Mouse (Mus musculus) heart, postnatal 0 days (tissue): ENCODE measurements around the gene Fndc10. TPM values are rescaled to one million over a fixed set of nuclear protein-coding genes. Genes with fewer than 3 reads are reported as not detected.
"Not testable (repeated sequence)": the region's sequence is repeated elsewhere in the genome, so short reads cannot be mapped to it uniquely, and the experiment has no call there.

Source experiments
- ATAC-seq: fragments of 200-750 bp; cut with Nextera tagmentation; 2 replicates; pipeline ENCODE4 v1.8.0; 2017; ENCODE audit warnings: low read depth, moderate number of reproducible peaks, moderate library complexity; ENCODE audit not compliant: insufficient read depth
- DNase-seq: peaks from one replicate; pipeline ENCODE4 v3.0.0-alpha.2; 2016; ENCODE audit warnings: low spot score
- H3K27ac ChIP-seq: fragments of 300-500 bp; sonication (generic); 2 replicates; pipeline ENCODE4 v1.5.1; 2014; ENCODE audit warnings: low read depth, mild to moderate bottlenecking
- H3K27me3 ChIP-seq: fragments of 300-500 bp; sonication (generic); 2 replicates; pipeline ENCODE4 v1.6.1; 2014; ENCODE audit warnings: low read length, mixed read lengths; ENCODE audit not compliant: control insufficient read depth, insufficient read depth
- H3K36me3 ChIP-seq: fragments of 300-500 bp; sonication (generic); replicated peaks from 2 replicates; pipeline ENCODE4 v1.6.1; 2014; ENCODE audit warnings: low read length, mixed read lengths; ENCODE audit not compliant: control insufficient read depth, insufficient read depth
- H3K4me1 ChIP-seq: fragments of 300-500 bp; sonication (generic); 2 replicates; pipeline ENCODE4 v1.6.1; 2014; ENCODE audit warnings: antibody characterized with exemption; ENCODE audit not compliant: control insufficient read depth, insufficient read depth
- H3K4me2 ChIP-seq: fragments of 300-500 bp; sonication (generic); 2 replicates; pipeline ENCODE4 v1.6.1; 2014; ENCODE audit warnings: low read depth, mild to moderate bottlenecking, low read length, moderate library complexity
- H3K4me3 ChIP-seq: fragments of 300-500 bp; sonication (generic); 2 replicates; pipeline ENCODE4 v1.5.1; 2014; ENCODE audit warnings: low read depth, low read length
- H3K9ac ChIP-seq: fragments of 300-500 bp; sonication (generic); replicated peaks from 2 replicates; pipeline ENCODE4 v1.6.1; 2014; ENCODE audit warnings: low read depth, low read length, mixed read lengths
- H3K9me3 ChIP-seq: fragments of 300-500 bp; sonication (generic); replicated peaks from 2 replicates; pipeline ENCODE4 v1.6.1; 2016; ENCODE audit warnings: low read length; ENCODE audit not compliant: control insufficient read depth
- CTCF ChIP-seq: IDR thresholded peaks from 2 replicates; pipeline ENCODE4 v1.5.1; 2016; ENCODE audit warnings: antibody characterized with exemption, control low read depth, low read depth
- EP300 ChIP-seq: IDR thresholded peaks from 2 replicates; pipeline ENCODE4 v1.6.1; 2016; ENCODE audit warnings: antibody characterized with exemption, low read depth
- WGBS: fragments of 180-500 bp; shearing (Covaris S2); extraction: QIAGEN DNeasy Blood & Tissue Kit; methylation state at CpG from one replicate; pipeline ENCODE4 v1.1.7; 2014; 5-methylcytosine and 5-hydroxymethylcytosine counted together
- polyA plus RNA-seq: library from polyadenylated mRNA; unstranded; fragments of >200 nt; fragmentation: Nextera tagmentation; extraction: Ambion mirVana; gene quantifications from 2 replicates; pipeline ENCODE4 v1.2.1, GENCODE M21; 2015
- total RNA-seq: library from RNA; depleted of rRNA; stranded (reverse); fragments of >200 nt; gene quantifications from 2 replicates; pipeline ENCODE4 v1.2.3, GENCODE M21; 2014; ENCODE audit warnings: low replicate concordance

The Fndc10 gene
- total and polyA plus RNA-seq, 2 experiments from 2014 or later, result 2.1 to 9.7 TPM

- Histone ChIP-seq H3K27me3 (no peaks in the 10 kb centered on the region), H3K9me3 (no peaks in the 10 kb centered on the region), H3K4me1 (peaks cover 6% of the 10 kb centered on the region), H3K4me2 (peak overlapping the region; percentile 67), H3K9ac (no peak overlapping the region), H3K4me3 (peak overlapping the region; percentile 89), H3K27ac (no peak overlapping the region), H3K36me3 (peaks cover 11% of the 10 kb centered on the region; the same call in 1 of the 2 replicates)
- ATAC-seq, result no peak
- WGBS, result under 1% methylated on average over 8 of the region's 8 CpGs
- no peak for DNase-seq
- TF ChIP-seq EP300 (no peak), CTCF (no peak)
Measured at GRCm38 (mm10) chr4:155669598-155670075, 24.5 kb upstream of the Fndc10 start.

DNA sequence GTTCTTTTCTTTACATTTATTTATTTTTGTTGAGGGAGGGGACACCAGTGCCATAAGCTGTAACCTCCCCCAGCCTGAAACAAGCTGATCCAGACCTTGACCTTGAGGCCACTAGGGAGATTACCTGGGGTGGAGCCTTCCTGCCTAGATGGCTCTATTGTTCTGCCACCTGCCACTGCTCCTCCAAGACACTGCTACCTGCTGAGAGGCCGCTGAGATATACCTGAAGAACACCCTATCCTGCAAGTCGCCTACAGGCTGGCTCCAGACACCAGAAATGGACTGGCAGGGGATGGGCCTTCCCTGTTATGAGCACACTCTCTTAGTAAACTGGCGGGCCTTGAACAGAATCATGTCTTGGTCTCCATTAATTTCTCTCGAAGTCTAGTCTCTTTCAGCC lies 23.9 kb upstream of the Fndc10 start:
- H3K36me3 ChIP-seq, H3K27me3 ChIP-seq, H3K9me3 ChIP-seq, ATAC-seq, H3K9ac ChIP-seq, DNase-seq, H3K4me1 ChIP-seq, H3K4me2 ChIP-seq, H3K4me3 ChIP-seq, H3K27ac ChIP-seq: not testable (repeated sequence)
- 75% methylated on average over 4 of the region's 4 CpGs for WGBS

DNA sequence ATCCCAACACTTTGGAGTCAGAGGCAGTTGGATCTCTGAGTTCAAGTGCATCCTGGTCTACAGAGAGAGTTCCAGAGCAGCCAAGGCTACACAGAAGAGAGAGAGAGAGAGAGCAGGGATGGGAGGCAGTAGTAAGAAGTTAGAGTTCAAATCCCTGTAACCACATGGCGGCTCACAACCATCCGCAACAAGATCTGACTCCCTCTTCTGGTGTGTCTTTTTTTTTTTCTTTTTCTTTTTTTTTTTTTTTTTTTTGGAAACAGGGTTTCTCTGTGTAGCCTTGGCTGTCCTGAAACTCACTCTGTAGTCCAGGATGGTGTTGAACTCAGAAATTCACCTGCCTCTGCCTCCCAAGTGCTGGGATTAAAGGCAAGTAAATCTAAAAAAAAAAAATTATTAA lies 22.1 kb upstream of the Fndc10 start:
- Histone ChIP-seq H3K4me2 (no peak overlapping the region), H3K9ac (no peak overlapping the region), H3K4me3 (no peak overlapping the region), H3K9me3 (no peaks in the 10 kb centered on the region), H3K36me3 (no peaks in the 10 kb centered on the region), H3K4me1 (peaks cover 6% of the 10 kb centered on the region), H3K27ac (no peak overlapping the region), H3K27me3 (no peaks in the 10 kb centered on the region)
- ATAC-seq (no peak), DNase-seq (no peak)
- 45% methylated on average over 2 of the region's 2 CpGs for WGBS
- TF ChIP-seq EP300 (no peak), CTCF (no peak)

- H3K27me3 ChIP-seq, result no peaks in the 10 kb centered on the region
- peak; percentile 47 for TF ChIP-seq CTCF
- no peak for TF ChIP-seq EP300
- DNase-seq, result peak; percentile 17
- H3K4me2 ChIP-seq, result no peak overlapping the region
- H3K9me3 ChIP-seq, result no peaks in the 10 kb centered on the region
- H3K36me3 ChIP-seq, result no peaks in the 10 kb centered on the region
- H3K4me1 ChIP-seq, result no peaks in the 10 kb centered on the region
- WGBS, result 75% methylated on average over 2 of the region's 2 CpGs
- no peak overlapping the region for H3K9ac ChIP-seq
- no peak for ATAC-seq
- H3K4me3 ChIP-seq, result no peak overlapping the region
- no peak overlapping the region for H3K27ac ChIP-seq
Measured at GRCm38 (mm10) chr4:155675991-155676390, 18.2 kb upstream of the Fndc10 start.

GRCm38 (mm10) chr4:155683670-155684277 lies 10.4 kb upstream of the Fndc10 start:
- not testable (repeated sequence) for H3K4me2 ChIP-seq, H3K27me3 ChIP-seq, H3K9me3 ChIP-seq, H3K4me1 ChIP-seq, H3K36me3 ChIP-seq, ATAC-seq, H3K4me3 ChIP-seq, DNase-seq, H3K27ac ChIP-seq, H3K9ac ChIP-seq
- 82% methylated on average over 15 of the region's 19 CpGs for WGBS

DNA sequence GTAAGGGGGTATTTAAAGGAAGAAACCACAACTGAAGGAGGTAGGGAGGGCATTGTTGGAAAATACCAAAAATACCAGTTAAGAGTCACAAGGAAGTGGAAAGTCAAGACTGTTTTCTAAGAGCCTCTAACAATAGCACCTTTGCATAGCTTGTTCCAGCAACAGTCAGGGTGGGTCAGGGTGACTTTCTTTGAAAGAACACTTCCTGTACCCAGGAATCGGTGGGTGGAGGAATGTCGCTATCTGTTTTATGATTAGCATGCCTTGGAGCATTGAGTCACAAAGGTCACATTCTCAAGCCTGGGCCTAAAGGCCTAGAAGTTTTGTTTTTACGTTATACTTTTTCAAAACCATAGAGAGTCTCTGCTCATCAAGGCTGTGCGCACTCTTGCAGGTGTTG lies 6.4 kb upstream of the Fndc10 start:
- ATAC-seq, DNase-seq, H3K9ac ChIP-seq, H3K4me1 ChIP-seq, H3K27me3 ChIP-seq, H3K9me3 ChIP-seq, H3K36me3 ChIP-seq, H3K4me3 ChIP-seq, H3K27ac ChIP-seq, H3K4me2 ChIP-seq: not testable (repeated sequence)
- WGBS, result 57% methylated on average over 4 of the region's 4 CpGs
